Mouse (Mus musculus) layer of hippocampus, adult 9-10 months (tissue): ENCODE results near the gene Capza2.

Experiments
- DNase-seq: peaks from one replicate; pipeline ENCODE4 v3.0.0; 2022; ENCODE audit warnings: low spot score

Capza2 gene

DNA sequence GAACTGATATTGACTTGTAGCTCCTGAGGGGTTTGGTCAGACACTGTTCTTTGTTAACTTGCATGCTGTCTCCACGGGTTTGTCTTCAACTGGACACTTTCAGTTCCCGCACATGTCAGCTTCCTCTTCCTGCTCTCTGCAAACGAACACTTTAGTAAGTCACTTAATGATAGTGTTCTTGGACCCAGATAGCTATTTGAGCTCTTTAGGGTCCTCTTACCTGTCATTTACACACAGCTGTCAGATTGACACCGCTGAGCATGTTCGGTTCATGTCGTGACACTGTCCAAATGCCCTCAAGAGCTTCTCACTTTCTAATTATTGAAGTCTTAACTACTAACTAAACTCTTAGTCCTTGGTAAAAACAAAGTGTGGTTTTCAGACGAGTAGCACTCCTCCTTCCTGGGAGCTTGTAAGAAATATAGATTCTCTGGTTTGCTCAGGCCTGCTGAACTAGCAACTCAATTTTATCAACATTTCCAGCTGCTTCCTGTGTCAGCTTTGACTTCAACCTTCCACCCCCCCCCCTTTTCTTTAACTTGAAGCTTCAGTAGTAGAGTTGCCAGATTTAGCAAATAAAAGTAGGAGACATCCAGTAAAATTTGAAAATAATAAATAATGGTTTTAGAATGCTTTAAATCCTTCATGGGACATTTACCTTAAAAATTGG is at the start of gene Capza2:
Capza2 (plus strand) TSS at position 620 of the 670 bp plus-strand sequence.
- DNase-seq: no peak

DNA sequence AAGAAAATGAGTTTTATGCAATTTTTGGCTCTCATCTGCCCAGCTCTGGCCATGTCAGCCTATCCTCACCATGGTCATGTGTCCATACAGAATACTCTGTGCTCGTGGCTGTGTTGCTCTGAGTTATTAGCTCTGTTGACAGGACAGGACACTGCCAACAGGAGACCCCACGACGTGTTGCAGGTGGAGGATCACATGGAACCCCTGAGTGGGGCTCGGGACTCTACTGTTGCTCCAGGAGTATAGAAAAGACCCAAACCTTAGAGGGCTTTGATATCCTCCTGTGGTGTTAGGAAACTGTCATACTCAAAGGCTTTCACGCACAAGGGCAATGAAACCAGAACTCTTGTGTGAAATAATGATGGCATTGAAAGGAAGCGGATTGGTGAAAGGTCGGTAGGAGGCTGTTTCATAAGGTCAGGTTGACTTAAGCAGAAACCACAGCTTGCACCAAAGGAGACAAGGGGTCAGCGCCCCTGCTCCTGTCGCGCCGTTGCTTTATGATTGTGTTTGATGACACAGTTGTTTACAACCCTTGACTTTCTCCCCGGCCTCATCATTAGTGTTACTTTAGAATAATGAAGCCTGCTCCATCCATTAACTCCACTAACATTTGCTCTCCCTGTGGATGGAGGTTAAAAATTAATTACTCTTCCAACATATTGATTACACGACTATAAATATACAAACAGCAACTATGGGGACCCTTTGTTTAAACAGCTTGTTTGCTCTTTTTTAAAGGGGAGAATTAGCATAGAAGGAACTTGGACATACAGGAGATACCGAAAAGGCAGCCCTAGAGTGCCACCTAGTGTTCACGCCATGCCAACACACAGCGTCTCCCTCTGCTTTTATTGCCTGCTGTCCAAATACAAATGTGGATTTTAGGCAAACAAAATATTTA is 46.7 kb upstream of the Capza2 start:
- DNase-seq: peak; percentile 90

DNA sequence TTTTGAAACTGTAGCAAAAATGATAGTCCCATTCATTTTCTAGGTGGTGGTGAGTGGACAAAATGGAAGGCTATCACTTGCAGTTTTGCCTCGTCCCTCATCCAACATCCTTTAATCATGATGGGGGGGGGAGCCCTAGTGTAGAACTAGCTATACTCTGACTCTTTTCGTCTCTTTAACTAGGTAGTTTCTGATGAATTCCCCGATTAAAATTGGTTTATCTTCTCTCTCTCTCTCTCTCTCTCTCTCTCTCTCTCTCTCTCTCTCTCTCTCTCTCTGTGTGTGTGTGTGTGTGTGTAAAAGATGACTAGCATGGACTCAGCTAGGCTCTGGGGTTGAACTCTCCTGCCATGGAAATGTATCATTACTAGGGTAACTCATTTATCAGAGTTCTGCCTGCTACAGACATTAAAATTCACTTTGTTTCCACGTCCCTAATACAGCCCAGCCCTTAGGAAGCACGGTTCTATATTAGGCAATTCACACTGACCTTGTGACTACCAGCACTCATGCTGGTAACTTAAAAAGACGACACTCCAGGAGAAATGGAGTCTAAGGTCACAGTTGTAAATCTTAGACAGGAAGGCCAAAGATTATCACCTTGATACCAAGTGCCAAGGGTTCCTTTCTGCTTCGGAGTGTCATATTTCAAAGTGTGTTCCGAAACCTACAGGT is 45.9 kb upstream of the Capza2 start:
- DNase-seq: no peak

DNA sequence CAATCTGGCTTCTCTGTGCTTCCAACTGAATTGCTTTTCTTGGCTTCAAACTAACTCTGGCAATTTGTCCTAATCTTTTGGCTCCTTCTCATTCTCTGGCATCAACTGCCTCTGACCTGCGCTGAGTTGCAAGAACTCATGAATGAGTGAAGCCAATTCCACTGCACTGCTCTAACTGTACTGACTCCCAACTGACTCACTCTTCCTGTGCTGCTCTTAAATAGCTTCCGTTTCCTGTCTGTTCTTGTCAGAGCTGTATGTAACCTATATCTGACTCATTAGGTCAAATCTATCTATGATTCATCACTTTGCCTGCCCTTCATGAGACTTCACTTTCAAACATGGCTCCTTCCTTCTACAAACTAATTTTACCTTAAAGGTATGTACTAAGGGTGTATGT is 42.1 kb upstream of the Capza2 start:
- DNase-seq: no peak

DNA sequence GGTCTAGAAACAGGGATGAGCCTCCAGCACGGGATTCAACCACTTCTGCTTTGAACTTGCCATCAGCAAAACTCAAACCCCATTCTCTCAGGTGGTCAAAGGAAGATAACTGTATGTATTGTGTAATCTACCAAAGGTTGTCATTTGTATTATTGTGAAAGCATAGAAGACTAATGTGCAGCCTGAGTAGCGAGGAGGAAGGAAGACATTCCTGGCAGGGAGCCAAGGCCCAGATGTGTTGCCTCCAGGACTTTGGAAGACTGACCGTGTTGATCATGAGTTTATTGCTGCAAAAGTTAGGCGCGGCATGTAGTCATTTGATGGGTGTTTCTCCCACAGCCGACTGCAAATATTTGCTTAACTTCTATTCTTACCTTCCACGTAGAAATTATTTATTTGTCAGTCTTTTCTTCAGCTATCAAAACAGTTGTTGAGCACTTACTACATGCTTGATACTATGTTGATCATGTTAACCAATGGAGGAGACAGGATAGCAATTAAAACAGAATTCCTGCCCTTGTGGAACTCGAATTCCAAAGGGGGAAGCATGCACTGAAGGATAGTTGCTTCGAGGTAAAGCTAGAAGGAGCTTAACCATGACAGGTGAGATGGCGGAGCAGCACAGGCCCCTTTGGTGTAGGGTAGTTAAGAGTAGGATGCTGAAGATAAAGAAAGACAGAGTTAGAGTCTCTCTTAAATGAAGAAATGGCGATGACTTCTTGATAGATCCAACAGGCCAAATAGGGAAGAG is 40.1 kb upstream of the Capza2 start:
- DNase-seq: no peak

DNA sequence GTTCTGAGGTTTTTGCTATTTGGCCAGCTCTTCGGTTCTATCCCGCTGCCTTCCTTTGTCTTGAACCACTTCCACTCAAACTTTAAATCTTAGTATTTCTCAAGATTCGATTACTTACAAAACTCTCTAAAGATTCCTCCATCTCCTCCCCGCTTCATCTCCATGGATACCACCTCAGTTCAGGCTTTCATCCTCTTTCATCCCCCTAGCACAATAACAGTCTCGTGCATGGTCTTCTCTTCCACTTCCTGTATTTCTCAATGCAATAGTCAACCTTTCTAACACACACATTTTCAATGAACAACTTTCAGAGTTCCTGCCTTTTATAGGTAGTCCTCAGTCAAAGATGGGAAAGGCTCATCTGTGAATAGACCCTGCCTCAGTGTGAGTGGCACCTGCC is 36.7 kb upstream of the Capza2 start:
- DNase-seq: no peak

DNA sequence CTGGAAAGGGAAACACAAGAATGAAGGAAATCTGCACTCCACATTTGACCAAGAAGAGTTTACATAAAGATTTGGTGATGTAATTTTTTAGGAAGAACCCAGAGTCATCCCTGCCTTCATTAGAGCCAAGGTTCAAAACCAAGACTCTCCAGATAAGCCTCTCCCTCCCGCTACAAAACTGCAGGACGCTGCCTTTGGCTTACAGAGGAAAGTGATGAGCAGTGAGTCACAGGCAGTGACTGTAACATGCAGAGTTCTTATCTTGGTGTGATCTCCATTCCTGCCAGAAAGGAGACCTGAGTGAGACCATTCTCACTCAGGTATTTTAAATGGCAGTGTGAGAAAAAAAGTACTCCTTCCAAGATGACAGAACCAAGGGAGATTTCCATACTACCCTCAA is 34.5 kb upstream of the Capza2 start:
- no peak for DNase-seq

DNA sequence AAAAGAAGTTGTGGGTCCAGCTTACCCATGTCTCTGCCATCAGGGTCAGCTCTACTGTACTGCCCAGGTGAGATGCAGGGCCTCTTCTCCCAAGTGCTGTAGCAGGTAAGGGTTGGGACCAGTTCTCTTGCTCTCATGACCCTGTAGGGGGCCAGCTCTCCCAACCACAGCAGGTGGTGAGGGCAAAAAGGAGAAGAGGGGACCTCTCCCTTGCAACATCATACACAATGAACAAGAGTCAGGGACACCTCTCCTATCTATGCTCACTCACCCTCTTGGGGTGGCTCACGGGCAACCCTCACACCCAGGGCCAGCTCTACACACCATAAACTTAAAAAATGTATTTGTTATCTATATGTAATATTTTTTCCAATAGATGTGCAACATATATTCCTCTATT is 29.1 kb upstream of the Capza2 start:
- no peak for DNase-seq

DNA sequence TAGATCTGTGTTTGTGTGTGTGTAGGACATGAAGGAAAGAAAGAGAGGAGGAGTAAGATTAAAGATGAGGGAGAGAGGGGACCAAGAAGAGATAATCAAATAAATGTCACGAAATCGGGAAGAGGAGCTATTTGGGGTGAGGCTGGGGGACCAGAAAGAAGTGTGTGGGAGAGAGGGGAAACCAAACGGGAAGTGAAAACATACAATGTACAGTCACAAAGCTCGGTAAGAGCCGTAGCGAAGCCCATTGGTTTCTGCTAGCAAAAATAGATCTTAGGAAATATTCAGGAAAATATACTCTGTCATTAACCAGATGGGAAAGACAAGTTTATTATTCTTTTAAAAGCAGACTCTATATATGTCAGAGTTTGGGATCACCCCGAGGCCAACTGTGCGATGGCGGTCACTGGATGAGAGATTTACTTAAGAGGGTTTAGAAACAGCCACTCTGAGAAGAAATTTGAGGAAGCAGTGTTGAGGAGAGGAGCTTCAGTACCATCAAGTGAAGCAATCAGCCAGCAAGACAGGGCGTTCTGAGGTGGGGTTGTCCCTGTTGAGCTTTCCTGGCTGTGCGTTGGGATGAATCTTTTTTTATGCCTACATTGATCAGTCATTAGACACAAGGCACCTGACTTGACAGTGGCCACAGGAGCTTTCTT is 24.6 kb upstream of the Capza2 start:
- DNase-seq: no peak

DNA sequence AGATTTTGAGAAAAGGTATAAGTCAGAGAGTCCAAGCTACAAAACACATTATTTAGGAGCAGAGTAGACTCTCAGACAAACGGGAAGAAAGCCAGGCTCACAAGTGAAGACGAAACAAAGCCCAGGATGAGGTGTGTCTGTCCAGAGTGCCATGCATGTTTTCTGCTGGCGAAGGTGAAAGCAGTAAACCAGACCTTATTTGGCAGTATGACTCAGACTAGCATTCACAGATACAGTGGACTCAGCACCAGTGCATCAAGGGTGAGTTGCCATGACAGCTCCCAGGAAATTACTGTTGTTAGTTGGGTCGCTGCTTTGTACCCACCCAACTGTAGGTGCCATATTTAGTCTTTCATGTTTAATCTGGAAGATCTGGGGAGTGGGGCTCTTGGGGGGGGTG is 23.4 kb upstream of the Capza2 start:
- no peak for DNase-seq

DNA sequence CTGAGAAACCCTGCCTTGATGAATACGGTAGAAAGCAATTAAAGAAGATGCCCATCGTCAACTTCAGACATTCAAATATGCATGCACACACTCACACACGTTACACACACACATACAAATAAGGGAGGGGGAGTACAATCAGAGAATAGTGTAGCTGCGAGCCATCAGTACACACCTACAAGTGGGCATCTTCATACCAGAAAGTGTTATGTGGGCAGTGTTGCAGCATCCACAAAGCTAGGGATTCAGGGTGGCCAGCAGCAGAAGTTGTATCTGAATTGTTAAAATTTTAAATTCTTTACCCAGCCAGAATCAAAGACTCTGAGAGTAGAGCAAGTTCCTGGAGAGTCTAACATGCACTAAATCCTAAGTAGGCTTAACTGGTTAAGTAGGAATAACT is 15.2 kb upstream of the Capza2 start:
- DNase-seq: no peak

DNA sequence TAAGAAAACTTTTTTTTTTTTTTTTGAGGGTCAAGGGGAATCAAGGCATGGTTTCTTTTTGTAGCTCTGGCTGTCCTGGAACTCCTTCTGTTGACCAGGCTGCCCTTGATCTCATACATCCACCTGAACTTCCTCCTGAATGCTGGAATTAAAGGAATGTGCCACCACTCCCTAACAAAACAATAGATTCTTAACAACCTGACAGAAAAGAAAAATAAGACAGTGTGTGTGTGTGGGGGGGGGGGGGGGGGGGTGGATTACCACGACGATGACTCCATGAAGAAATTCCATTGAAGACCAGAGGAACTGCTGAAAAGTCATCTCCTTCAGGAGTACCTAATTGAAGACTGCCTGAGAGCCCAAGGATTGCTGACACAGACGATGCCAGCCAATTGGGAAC is 14.6 kb upstream of the Capza2 start:
- no peak for DNase-seq

DNA sequence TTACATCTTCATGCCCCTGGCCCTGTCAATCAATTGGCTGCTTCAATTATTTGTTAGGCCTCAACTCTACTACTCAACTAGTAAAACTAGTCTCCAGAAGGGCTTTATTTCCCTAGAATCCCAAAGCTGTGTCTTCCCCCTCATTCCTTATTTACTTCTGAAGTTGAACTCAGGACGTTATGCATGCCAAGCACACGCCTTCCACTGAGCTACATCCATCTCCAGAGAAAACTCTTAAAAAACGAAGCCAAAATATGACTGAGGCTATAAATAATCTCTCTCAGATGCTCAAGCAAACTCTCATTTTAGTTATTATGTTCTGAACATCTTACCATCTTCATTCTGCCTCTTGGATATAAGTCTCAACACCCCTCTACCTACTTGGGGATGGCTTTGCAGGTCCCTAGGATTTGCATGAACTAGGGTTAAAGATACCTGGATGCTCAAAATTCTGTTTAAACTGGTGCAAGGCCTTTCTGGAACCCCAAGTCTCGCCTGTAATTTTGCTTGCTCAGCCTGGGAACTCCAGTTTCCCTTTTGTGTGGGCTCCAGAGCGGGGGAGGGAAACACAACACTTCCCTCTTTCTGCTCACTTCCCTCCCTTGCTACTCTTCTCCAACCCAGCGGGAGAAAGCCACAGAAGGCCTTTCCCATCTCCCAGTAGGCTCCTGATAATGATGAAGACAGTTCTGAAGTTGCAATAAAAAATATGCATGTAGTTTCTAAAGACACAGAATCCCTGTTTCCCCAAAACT is 7.2 kb upstream of the Capza2 start:
- no peak for DNase-seq

DNA sequence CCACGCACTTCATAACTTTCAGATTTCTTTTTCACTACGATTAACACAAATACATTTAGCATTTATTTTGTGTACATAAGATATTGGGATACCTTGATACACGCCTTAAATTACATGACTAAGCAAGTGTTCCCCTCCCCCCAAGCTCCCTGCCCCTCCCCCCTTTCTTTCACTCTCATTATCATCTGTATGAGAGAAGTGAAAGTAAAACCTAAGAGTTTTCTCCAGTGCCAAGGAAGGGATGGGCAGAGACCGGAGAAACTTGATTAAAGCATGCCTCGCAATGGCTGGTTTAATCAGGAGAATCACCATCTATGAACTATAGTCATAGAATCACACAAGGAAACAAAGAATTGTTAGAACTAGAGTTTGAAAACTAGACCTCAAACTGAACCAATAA is 6.3 kb upstream of the Capza2 start:
- no peak for DNase-seq

DNA sequence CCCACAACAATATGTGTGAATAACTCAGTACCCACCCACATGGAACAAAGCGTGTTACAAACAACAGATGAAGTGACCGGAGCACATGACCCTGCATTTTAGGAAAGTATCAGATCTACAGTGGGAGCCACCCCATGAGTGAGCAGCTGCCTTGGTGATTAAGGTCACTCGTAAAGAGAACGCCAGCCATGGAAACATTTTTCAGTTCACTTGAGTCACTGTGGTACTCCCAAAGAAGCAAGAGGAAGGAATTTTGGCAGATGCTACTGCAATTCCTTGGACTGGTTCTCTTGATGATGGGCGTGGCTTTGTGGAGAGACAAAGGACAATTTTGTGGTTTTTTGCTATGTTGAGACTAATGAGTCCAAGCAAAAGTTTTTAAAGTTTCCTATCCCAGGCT is 4.4 kb upstream of the Capza2 start:
- no peak for DNase-seq

DNA sequence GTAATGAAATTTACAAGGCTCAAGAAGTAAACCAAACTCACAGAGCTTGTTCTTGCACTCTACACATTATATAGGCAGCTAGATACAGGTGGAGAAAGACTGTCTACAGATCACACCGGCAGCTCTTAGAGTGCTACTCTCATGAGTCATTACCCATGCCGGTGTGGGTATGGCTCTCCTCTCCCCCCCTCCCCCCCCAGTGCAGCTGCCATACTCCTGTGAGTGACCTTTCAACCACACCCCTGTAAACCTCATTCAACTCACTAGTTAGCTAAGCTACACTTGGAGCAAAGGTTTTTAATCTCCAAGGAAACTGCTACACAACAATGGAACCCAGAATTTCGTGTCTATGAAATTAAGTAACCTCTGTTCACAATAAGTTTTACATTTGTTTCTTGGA is 2.2 kb upstream of the Capza2 start:
- no peak for DNase-seq

DNA sequence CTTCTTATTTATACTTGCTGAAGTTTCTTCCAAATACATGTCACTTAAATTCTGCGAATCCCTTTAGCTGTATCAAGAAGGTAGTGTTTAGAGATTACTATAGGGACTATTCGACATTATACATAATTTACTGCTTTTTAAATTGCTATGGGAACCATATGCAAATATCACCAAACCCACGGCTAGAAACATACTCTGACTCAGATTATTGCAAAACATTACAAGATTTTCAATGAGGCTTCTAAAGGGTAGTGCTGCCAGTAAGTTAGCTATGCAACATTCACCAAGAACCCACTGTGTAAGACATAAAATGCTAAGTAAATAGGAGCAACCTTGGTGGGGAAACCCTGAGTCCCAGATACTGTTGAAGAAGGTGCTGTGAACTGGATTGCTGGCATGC is 1.0 kb upstream of the Capza2 start:
- DNase-seq: no peak

DNA sequence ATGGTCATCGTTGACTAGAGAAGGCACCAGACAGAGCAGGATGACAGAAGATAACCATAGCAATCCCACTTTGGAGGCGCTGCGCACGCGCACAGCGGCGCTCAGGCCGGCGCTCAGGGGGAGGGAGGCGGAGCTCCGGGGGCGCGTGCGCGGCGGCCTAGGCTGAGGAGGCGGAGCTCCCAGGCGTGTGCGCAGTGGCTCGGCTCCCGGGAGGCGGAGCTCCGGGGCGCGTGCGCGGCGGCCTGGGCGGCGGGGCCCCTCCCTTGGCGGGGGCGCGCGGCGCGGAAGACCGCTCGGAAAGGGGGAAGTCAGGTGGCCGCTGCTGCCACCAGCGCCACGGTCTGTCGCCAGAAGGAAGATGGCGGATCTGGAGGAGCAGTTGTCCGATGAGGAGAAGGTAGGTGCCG is 733 bp downstream of the Capza2 start:
- DNase-seq: peak; percentile 83

DNA sequence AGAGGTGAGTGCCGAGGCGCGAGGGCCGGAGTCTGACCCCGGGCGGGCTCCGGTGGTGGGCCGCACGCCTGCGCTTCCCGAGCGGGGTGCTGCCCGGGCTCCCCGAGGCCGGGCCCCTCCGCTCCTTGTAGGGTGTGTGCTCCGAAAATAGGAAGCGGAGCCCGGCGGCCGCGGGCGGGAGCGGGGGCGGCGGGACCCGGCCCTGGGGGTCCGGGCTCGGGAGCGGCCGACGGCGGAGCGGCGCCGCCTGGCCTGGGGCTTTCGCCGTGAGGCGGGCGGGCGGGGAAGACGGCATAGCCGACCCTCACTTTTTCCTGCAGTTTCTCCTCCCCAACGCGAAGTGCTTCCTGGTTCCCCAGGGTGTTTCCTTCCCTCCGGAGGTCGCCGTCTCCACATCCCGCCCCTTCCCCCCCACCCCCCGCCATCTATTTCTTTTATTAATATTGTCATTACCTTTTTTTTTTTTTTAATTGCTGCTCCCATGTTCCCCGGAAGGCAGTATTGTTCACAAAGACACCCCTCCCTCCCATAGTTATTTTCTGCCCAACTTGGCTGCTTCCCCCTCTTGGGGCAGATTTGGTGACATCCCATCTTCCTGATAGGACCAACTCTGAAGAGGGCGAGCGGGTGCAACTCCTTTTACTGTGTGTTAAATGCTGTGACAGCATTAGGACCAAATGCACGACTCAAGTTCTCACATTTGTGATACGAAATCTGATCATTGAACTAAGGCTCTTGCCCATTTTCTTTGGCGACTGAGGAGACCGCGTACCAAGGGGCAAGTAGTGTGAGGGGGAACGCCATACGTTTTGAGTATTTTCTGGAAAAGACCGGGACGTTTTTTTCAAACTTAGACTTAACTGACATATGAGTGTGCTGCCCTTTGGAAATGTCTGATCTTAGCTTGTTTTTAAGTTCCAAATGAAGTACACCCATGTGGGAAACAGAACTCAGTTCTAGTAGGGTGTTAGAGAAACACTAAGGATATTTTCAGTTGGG is 1.5 kb downstream of the Capza2 start:
- DNase-seq: no peak

DNA sequence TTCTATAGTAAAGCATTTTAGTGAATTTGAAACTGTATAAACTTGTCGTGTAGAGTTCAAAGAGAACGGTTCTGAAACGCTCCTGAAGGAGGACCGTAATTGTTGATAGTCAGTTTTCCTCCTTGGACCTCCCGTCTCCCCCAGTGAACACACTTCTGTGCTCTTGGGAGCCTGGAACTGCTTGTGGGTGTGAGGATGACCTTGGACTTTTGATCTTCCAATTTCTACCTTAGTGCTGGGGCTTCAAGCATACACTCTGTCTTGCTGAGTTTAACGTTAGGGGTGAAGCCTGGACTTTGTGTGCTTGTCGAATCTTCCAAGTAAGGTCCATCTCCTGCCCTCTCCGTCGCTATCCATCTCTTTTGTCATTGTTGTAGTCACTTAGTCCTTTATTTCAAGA is 4.0 kb downstream of the Capza2 start:
- DNase-seq: no peak
